Mouse (Mus musculus): ENCODE data around the gene Gm773. TPM values are rescaled to one million over a fixed set of nuclear protein-coding genes. Genes with fewer than 3 reads are reported as not detected.

Gene Gm773
- polyA plus RNA-seq (2017; shearing (Covaris generic)) = not detected

DNA sequence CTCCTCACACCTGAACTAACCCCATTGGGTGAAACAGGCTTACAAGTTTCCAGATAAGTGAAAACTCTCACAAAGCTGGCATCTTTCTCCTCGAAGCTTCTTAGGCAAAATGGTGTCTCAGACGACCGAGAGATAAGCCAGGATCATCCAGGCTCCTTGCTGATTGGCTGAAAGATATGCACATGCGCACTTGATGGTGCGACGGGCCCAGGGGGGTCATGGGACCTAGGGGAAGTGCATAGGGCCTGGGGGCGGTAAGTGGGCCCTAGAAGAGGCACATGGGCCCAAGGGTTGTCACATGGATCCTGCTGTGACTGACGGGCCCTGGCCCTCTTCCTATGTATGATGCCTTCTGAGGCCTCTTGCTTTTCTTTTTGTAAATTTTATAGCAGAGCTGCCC is at the start of gene Gm773:
Gene Gm773, minus strand, starts transcription at position 111 of the 400 bp plus-strand sequence.

Other genes starting within 250 kb of the Gm773 start
- gene 3830403N18Rik, start 76.3 kb downstream of the Gm773 start, polyA plus RNA-seq (2017; shearing (Covaris generic)) = 3.0 TPM
- gene Zfp449, start 133.5 kb upstream of the Gm773 start, polyA plus RNA-seq (2017; shearing (Covaris generic)) = 0.51 TPM
- 0.19 TPM for gene Smim10l2a, start 161.7 kb upstream of the Gm773 start, polyA plus RNA-seq (2017; shearing (Covaris generic))
- not detected for gene Gm2174, start 235.1 kb upstream of the Gm773 start, polyA plus RNA-seq (2017; shearing (Covaris generic))
- 39.8 TPM for gene Ints6l, start 242.0 kb upstream of the Gm773 start, polyA plus RNA-seq (2017; shearing (Covaris generic))

Measured in naive thymus-derived CD4-positive, alpha-beta T cell, adult 5 months (primary cell).